Mouse (Mus musculus) embryonic fibroblast, embryonic 13.5 days (primary cell): ENCODE results near the gene Prdx5.

ENCODE experiments used
- CTCF ChIP-seq: IDR thresholded peaks from 2 replicates; pipeline ENCODE4 v1.5.1; 2011; ENCODE audit warnings: mild to moderate bottlenecking, control low read depth, low read length, moderate library complexity, borderline replicate concordance; ENCODE audit not compliant: insufficient read depth
- POLR2A ChIP-seq: IDR thresholded peaks from 2 replicates; pipeline ENCODE4 v1.6.1; 2011; ENCODE audit warnings: low read depth, mild to moderate bottlenecking, control low read depth, low read length, moderate library complexity

GRCm38 (mm10) chr19:6919876-6920740 is 10.2 kb upstream of the Prdx5 start:
- TF ChIP-seq POLR2A (no peak), CTCF (no peak)
